Mouse (Mus musculus) G1E (cell line): ENCODE results near the gene Smtnl1. TPM values are rescaled to one million over a fixed set of nuclear protein-coding genes. Genes with fewer than 3 reads are reported as not detected.

ENCODE experiments used
- ATAC-seq: 2 replicates; pipeline ENCODE4 v1.8.0; 2016; ENCODE audit warnings: mild to moderate bottlenecking; ENCODE audit not compliant: insufficient number of reproducible peaks, poor library complexity, low FRiP score, severe bottlenecking; ENCODE audit errors: extremely low read depth
- DNase-seq: peaks from one replicate; pipeline ENCODE4 v3.0.0; 2012; ENCODE audit warnings: low spot score
- H3K27me3 ChIP-seq: 2 replicates; pipeline ENCODE4 v1.6.1; 2012; ENCODE audit warnings: mild to moderate bottlenecking, low read length, inconsistent platforms; ENCODE audit not compliant: insufficient read depth
- H3K36me3 ChIP-seq: replicated peaks from 2 replicates; pipeline ENCODE3; 2012; ENCODE audit warnings: mild to moderate bottlenecking, inconsistent platforms
- H3K4me1 ChIP-seq: 2 replicates; pipeline ENCODE4 v1.6.1; 2012; ENCODE audit warnings: low read depth, low read length, inconsistent platforms, mixed read lengths; ENCODE audit not compliant: insufficient read depth
- H3K4me3 ChIP-seq: 2 replicates; pipeline ENCODE4 v1.5.1; 2012; ENCODE audit warnings: low read depth, mild to moderate bottlenecking, inconsistent platforms, low read length, moderate library complexity, mixed read lengths
- H3K9me3 ChIP-seq: replicated peaks from 2 replicates; pipeline ENCODE4 v1.6.1; 2012; ENCODE audit warnings: inconsistent platforms
- CTCF ChIP-seq: IDR thresholded peaks from 2 replicates; pipeline ENCODE4 v1.5.1; 2012; ENCODE audit warnings: low read depth, low read length, inconsistent platforms, mixed read lengths
- GATA1 ChIP-seq: IDR thresholded peaks from 2 replicates; pipeline ENCODE4 v1.6.1; 2012; ENCODE audit warnings: borderline replicate concordance, low read length, inconsistent platforms, mixed read lengths
- GATA2 ChIP-seq: IDR thresholded peaks from 2 replicates; pipeline ENCODE4 v1.6.1; 2012; ENCODE audit warnings: low read depth, low read length, inconsistent platforms, borderline replicate concordance
- POLR2AphosphoS5 ChIP-seq: IDR thresholded peaks from 2 replicates; pipeline ENCODE4 v1.6.1; 2012; ENCODE audit warnings: low read depth, low read length, inconsistent platforms; ENCODE audit not compliant: insufficient replicate concordance
- TAL1 ChIP-seq: conservative IDR thresholded peaks from 2 replicates; pipeline ENCODE4 v1.6.1; 2012; ENCODE audit warnings: low read depth, low read length, inconsistent platforms, mixed read lengths
- polyA plus RNA-seq: library from polyadenylated mRNA; stranded (reverse); fragments of >175 nt; gene quantifications from 2 replicates; pipeline ENCODE4 v1.2.3, GENCODE M21; 2012
- total RNA-seq, 2 experiments: library from RNA; stranded (forward) in 1 of 2; stranded (reverse) in 1 of 2; fragments of 200-1000 nt in 1 of 2; fragments of >200 nt in 1 of 2; fragmentation: Nextera tagmentation in 1 of 2; gene quantifications; 2 replicates each; pipeline ENCODE4 v1.2.3; 2014 to 2017

Smtnl1 gene
- total and polyA plus RNA-seq, 3 experiments: not detected

GRCm38 (mm10) chr2:84826488-84827282 is 4.2 kb upstream of the Smtnl1 start, which contains the start of gene Timm10:
TSS of gene Timm10 (plus strand) at chr2:84826997.
- Histone ChIP-seq H3K36me3 (peaks cover 33% of the 10 kb centered on the region), H3K4me1 (peaks cover 47% of the 10 kb centered on the region), H3K9me3 (no peaks in the 10 kb centered on the region), H3K4me3 (peak within 1 kb of the TSS; percentile 80), H3K27me3 (peaks cover 13% of the 10 kb centered on the region)
- ATAC-seq: peak; percentile 95
- DNase-seq: peak; percentile 85
- no peak for TF ChIP-seq CTCF
- no peak for TF ChIP-seq GATA1
- no peak for TF ChIP-seq GATA2
- no peak for TF ChIP-seq POLR2AphosphoS5
- TF ChIP-seq TAL1: no peak

- H3K9me3 ChIP-seq: no peaks in the 10 kb centered on the region
- peaks cover 39% of the 10 kb centered on the region for H3K27me3 ChIP-seq
- ATAC-seq: no peak
- peaks cover 30% of the 10 kb centered on the region for H3K4me1 ChIP-seq
- H3K36me3 ChIP-seq: peaks cover 1% of the 10 kb centered on the region
- no peak for TF ChIP-seq CTCF
- TF ChIP-seq GATA1: no peak
- H3K4me3 ChIP-seq: no peak overlapping the region
- DNase-seq: no peak
Measured at GRCm38 (mm10) chr2:84823237-84823636, 785 bp upstream of the Smtnl1 start.

GRCm38 (mm10) chr2:84819861-84820260 is 2.6 kb downstream of the Smtnl1 start:
- no peak for TF ChIP-seq CTCF
- DNase-seq: no peak
- Histone ChIP-seq H3K4me3 (no peak overlapping the region), H3K27me3 (peaks cover 55% of the 10 kb centered on the region), H3K9me3 (no peaks in the 10 kb centered on the region), H3K4me1 (peaks cover 17% of the 10 kb centered on the region), H3K36me3 (no peaks in the 10 kb centered on the region)
- no peak for ATAC-seq

GRCm38 (mm10) chr2:84812676-84813075 is 9.8 kb downstream of the Smtnl1 start:
- DNase-seq (no peak), ATAC-seq (no peak)
- Histone ChIP-seq H3K4me1 (peaks cover 34% of the 10 kb centered on the region), H3K36me3 (peaks cover 20% of the 10 kb centered on the region), H3K4me3 (no peak overlapping the region; the same call in 1 of the 2 replicates), H3K27me3 (peaks cover 14% of the 10 kb centered on the region), H3K9me3 (peaks cover 26% of the 10 kb centered on the region)
- no peak for TF ChIP-seq CTCF
- TF ChIP-seq POLR2AphosphoS5: no peak
- TF ChIP-seq GATA2: no peak
- no peak for TF ChIP-seq GATA1
- no peak for TF ChIP-seq TAL1

GRCm38 (mm10) chr2:84811880-84812279 is 10.6 kb downstream of the Smtnl1 start:
- Histone ChIP-seq H3K4me3 (peak overlapping the region; percentile 54; the same call in 1 of the 2 replicates), H3K9me3 (peaks cover 26% of the 10 kb centered on the region), H3K4me1 (peaks cover 34% of the 10 kb centered on the region), H3K27me3 (peaks cover 12% of the 10 kb centered on the region), H3K36me3 (peaks cover 26% of the 10 kb centered on the region)
- peak; percentile 89 for DNase-seq
- peak; percentile 96 for ATAC-seq
- TF ChIP-seq GATA1 (no peak), TAL1 (peak; percentile 99), GATA2 (peak; percentile 89; the same call in 1 of the 2 replicates)

GRCm38 (mm10) chr2:84810886-84811577 is 11.4 kb downstream of the Smtnl1 start:
- Histone ChIP-seq H3K9me3 (peaks cover 26% of the 10 kb centered on the region), H3K36me3 (peaks cover 35% of the 10 kb centered on the region), H3K4me1 (peaks cover 34% of the 10 kb centered on the region), H3K4me3 (peak overlapping the region; percentile 63; the same call in 1 of the 2 replicates), H3K27me3 (peaks cover 11% of the 10 kb centered on the region)
- TF ChIP-seq GATA1 (no peak), POLR2AphosphoS5 (no peak), GATA2 (no peak), CTCF (peak; percentile 55), TAL1 (no peak)
- DNase-seq (peak; percentile 54), ATAC-seq (no peak)
